Mouse (Mus musculus) right cerebral cortex, adult 2 months (tissue): ENCODE results near the gene Tmem178b.

Experiments
- DNase-seq, 2 experiments: peaks; one replicate each; pipeline ENCODE4 v3.0.0; 2021 to 2022; ENCODE audit warnings: low spot score in 2 of 2

Gene Tmem178b

GRCm38 (mm10) chr6:40263687-40264086 is 390.6 kb downstream of the Tmem178b start:
- DNase-seq = no peak

- DNase-seq = no peak
Observed at GRCm38 (mm10) chr6:40300707-40301106, 427.6 kb downstream of the Tmem178b start.

- peak; percentile 83 to 90 for DNase-seq
Observed at GRCm38 (mm10) chr6:40303379-40303778, 430.3 kb downstream of the Tmem178b start.
